Mouse (Mus musculus) kidney, embryonic 14.5 days (tissue): ENCODE measurements around the gene Ube4b. TPM values are rescaled to one million over a fixed set of nuclear protein-coding genes. Genes with fewer than 3 reads are reported as not detected.

Experiments used
- ATAC-seq: fragments of 200-750 bp; cut with Nextera tagmentation; 2 replicates; pipeline ENCODE4 v1.8.0; 2017; ENCODE audit warnings: moderate number of reproducible peaks, mild to moderate bottlenecking, moderate TSS enrichment, moderate library complexity; ENCODE audit not compliant: low FRiP score, low TSS enrichment
- H3K27ac ChIP-seq: fragments of 300-500 bp; sonication (generic); 2 replicates; pipeline ENCODE4 v1.5.1; 2014; ENCODE audit warnings: low read depth, mild to moderate bottlenecking, low read length, moderate library complexity, mixed read lengths
- H3K27me3 ChIP-seq: fragments of 300-500 bp; sonication (generic); 2 replicates; pipeline ENCODE4 v1.6.1; 2014; ENCODE audit warnings: mild to moderate bottlenecking, low read length; ENCODE audit not compliant: control insufficient read depth, insufficient read depth
- H3K36me3 ChIP-seq: fragments of 300-500 bp; sonication (generic); 2 replicates; pipeline ENCODE4 v1.6.1; 2014; ENCODE audit warnings: low read length, mixed read lengths; ENCODE audit not compliant: control insufficient read depth, insufficient read depth
- H3K4me1 ChIP-seq: fragments of 300-500 bp; sonication (generic); 2 replicates; pipeline ENCODE4 v1.6.1; 2014; ENCODE audit warnings: low read length, mixed read lengths; ENCODE audit not compliant: control insufficient read depth, insufficient read depth
- H3K4me2 ChIP-seq: fragments of 300-500 bp; sonication (generic); replicated peaks from 2 replicates; pipeline ENCODE4 v1.6.1; 2014; ENCODE audit warnings: low read depth, mild to moderate bottlenecking, low read length
- H3K4me3 ChIP-seq: fragments of 300-500 bp; sonication (generic); 2 replicates; pipeline ENCODE4 v1.5.1; 2014; ENCODE audit warnings: mild to moderate bottlenecking, low read length
- H3K9ac ChIP-seq: fragments of 300-500 bp; sonication (generic); 2 replicates; pipeline ENCODE4 v1.6.1; 2014; ENCODE audit warnings: low read depth, mild to moderate bottlenecking, low read length, moderate library complexity
- H3K9me3 ChIP-seq: fragments of 300-500 bp; sonication (generic); 2 replicates; pipeline ENCODE4 v1.6.1; 2016; ENCODE audit warnings: low read length; ENCODE audit not compliant: control insufficient read depth
- WGBS: fragments of 180-500 bp; shearing (Covaris S2); extraction: QIAGEN DNeasy Blood & Tissue Kit; methylation state at CpG from one replicate; pipeline ENCODE4 v1.1.7; 2014; 5-methylcytosine and 5-hydroxymethylcytosine counted together
- polyA plus RNA-seq: library from polyadenylated mRNA; unstranded; fragments of >200 nt; fragmentation: Nextera tagmentation; extraction: Ambion mirVana; gene quantifications from 2 replicates; pipeline ENCODE4 v1.2.1, GENCODE M21; 2014

The Ube4b gene
- polyA plus RNA-seq, 1 experiment from 2014 or later = 44.9 TPM

DNA sequence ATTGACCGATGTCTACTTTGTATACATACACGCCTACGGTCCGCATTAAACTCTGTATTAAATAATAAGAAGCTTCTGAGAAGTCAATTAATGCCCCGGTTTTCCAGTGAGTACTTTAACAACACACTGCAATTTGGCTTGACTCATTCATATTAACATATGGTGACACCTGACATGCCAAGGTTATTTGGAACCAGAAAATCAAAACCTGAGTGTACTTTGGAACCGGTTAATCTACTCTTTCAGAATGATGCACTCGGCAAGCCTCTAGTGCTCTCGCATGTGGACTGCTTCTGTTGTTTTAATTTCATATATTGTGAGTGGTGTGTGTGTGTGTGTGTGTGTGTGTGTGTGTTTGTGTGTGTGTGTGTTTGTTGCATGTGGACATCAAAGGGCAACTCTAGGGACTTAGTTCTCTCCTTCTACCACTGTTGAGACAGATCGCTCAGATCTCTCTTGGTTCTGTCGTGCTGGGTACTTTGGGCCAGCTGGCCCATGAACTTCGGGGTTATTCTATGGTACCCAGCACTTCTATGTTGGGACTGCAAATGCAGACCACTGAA is 112.2 kb downstream of the Ube4b start:
- Histone ChIP-seq H3K4me3 (no peak overlapping the region), H3K27me3 (no peaks in the 10 kb centered on the region), H3K4me2 (no peak overlapping the region), H3K36me3 (no peaks in the 10 kb centered on the region), H3K27ac (no peak overlapping the region), H3K4me1 (no peaks in the 10 kb centered on the region), H3K9ac (no peak overlapping the region), H3K9me3 (no peaks in the 10 kb centered on the region)
- no peak for ATAC-seq
- WGBS = 90% methylated on average over 11 of the region's 11 CpGs

DNA sequence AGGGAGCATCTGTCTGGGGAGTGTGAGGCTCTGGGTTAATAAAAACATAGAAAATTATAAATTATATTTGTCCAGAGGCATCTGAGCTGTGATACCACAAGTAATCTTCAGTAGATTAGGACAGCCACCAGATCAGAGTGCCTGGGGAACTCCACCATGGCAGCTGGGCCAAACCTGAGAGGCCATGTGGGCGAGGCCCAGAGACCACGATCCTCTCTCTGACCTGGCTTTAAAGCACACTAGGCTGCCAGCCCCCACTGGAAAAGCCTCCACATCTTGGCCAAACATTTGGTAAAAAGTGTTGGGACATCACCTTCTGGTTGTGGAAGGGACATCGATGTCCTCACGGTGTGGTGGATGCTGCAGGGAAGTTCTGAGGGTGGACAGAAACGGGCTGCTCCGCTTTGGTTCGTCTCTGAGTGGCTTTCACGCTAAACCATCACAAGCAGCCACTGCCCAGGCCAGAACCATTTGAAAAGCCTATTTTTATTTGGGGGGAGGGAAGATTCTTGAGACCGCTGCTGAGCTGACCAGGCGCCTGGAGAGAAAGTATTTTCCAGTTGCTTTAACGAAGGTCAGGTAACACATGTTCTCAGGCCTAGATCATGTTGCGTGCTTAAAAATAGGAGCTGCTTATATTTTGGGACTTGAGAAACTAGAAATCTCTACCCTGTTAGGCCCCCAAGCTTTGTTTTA is 112.8 kb downstream of the Ube4b start:
- Histone ChIP-seq H3K4me3 (no peak overlapping the region), H3K4me1 (no peaks in the 10 kb centered on the region), H3K4me2 (no peak overlapping the region), H3K9me3 (no peaks in the 10 kb centered on the region), H3K27ac (no peak overlapping the region), H3K9ac (no peak overlapping the region), H3K27me3 (no peaks in the 10 kb centered on the region), H3K36me3 (no peaks in the 10 kb centered on the region)
- ATAC-seq = no peak
- WGBS = 75% methylated on average over 12 of the region's 12 CpGs

DNA sequence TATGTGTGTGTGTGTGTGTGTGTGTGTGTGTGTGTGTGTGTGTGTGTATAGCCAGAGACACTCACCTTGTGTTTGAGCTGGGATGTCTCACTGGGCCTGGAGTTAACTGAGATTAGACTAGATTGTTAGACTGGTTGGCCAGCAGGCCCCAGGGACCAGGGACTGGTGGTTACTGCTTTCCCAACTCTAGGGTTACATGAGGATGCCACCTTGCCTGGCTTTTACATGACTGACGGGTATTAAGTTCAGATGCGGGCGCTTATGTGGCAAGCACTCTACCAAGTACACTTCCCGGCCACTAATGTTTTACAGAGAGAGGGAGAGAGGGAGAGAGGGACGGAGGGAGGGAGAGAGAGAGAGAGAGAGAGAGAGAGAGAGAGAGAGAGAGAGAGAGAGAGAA is 114.6 kb downstream of the Ube4b start:
- no peaks in the 10 kb centered on the region for H3K4me1 ChIP-seq
- no peak for ATAC-seq
- WGBS = 85% methylated on average over 5 of the region's 5 CpGs
- no peak overlapping the region for H3K9ac ChIP-seq
- H3K27ac ChIP-seq = no peak overlapping the region
- no peaks in the 10 kb centered on the region for H3K9me3 ChIP-seq
- no peak overlapping the region for H3K4me3 ChIP-seq
- H3K4me2 ChIP-seq = no peak overlapping the region
- no peaks in the 10 kb centered on the region for H3K27me3 ChIP-seq
- H3K36me3 ChIP-seq = no peaks in the 10 kb centered on the region

DNA sequence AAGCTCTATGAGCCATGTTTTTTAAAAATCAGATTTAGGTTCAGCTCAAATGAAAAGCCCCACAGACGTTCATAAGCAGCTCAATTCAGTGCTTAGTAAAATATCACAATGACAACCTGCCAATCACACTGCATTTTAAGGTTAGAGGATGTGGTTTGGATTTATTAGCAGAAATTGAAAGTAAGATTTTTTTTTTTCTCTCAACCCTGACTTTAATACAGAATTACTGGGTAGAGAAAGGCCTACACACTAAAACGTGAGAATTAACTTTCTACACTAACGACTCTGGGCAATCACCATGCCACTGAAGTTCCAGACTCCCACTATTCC is 118.1 kb downstream of the Ube4b start:
- H3K36me3 ChIP-seq = no peaks in the 10 kb centered on the region
- H3K27me3 ChIP-seq = no peaks in the 10 kb centered on the region
- peak overlapping the region; percentile 76 for H3K4me2 ChIP-seq
- H3K9ac ChIP-seq = peak overlapping the region; percentile 60; the same call in 1 of the 2 replicates
- no peak for ATAC-seq
- peak overlapping the region; percentile 81 for H3K27ac ChIP-seq
- peaks cover 13% of the 10 kb centered on the region; the same call in 1 of the 2 replicates for H3K4me1 ChIP-seq
- 56% methylated on average over 3 of the region's 3 CpGs for WGBS
- no peaks in the 10 kb centered on the region for H3K9me3 ChIP-seq
- peak overlapping the region; percentile 96 for H3K4me3 ChIP-seq

DNA sequence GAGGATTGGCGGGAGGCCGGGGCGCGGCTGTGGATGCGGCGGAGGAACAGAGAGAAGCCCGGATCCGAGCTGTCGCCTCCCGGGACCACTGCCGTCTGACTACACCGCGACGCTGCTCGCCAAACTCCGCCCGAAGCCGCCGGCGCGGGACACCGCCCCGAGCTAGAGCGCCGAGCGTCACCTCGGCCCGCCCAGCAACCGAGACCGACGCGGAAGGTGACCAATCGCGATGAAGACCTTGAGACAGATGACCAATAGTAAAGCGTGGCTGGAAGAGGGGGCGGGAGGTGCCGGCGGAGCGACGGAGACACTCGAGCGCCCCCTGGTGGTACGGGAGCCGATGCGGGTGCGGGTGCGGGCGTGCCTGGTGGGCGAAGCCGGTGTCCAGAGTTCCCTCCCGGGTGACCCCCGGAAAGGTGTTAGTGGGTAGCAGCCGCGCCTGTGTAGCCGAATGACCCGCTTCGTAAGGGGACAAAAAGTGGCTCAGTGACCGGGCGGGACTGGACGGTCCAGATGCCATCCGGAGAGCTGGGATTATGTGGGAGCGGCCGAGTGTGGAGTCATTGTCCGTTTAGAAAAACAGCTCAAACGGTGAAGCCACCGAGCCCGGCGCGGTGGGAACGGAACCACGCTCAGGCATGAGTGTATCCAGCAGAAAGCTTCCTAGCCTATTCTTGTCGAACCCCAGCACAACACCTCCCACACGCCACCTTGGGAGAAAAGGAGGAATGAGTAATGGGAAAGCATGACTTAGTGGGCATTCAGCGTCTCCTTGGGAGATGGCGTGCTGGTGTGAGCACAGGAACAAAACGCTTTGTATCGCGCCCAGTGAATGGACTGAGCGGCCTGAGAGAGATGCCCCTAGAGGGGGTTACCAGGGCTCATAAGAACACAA is 118.7 kb downstream of the Ube4b start, which contains the start of gene Kif1b:
Gene Kif1b (minus strand): TSS at position 98 of the 895 bp plus-strand sequence.
- WGBS = under 1% methylated on average over 79 of the region's 79 CpGs
- Histone ChIP-seq H3K9ac (peak within 1 kb of the TSS; percentile 93), H3K27ac (peak within 1 kb of the TSS; percentile 90), H3K27me3 (no peaks in the 10 kb centered on the region), H3K4me3 (peak within 1 kb of the TSS; percentile 96), H3K9me3 (no peaks in the 10 kb centered on the region), H3K4me1 (peaks cover 13% of the 10 kb centered on the region; the same call in 1 of the 2 replicates), H3K4me2 (peak within 1 kb of the TSS; percentile 76), H3K36me3 (no peaks in the 10 kb centered on the region)
- ATAC-seq = peak; percentile 99

DNA sequence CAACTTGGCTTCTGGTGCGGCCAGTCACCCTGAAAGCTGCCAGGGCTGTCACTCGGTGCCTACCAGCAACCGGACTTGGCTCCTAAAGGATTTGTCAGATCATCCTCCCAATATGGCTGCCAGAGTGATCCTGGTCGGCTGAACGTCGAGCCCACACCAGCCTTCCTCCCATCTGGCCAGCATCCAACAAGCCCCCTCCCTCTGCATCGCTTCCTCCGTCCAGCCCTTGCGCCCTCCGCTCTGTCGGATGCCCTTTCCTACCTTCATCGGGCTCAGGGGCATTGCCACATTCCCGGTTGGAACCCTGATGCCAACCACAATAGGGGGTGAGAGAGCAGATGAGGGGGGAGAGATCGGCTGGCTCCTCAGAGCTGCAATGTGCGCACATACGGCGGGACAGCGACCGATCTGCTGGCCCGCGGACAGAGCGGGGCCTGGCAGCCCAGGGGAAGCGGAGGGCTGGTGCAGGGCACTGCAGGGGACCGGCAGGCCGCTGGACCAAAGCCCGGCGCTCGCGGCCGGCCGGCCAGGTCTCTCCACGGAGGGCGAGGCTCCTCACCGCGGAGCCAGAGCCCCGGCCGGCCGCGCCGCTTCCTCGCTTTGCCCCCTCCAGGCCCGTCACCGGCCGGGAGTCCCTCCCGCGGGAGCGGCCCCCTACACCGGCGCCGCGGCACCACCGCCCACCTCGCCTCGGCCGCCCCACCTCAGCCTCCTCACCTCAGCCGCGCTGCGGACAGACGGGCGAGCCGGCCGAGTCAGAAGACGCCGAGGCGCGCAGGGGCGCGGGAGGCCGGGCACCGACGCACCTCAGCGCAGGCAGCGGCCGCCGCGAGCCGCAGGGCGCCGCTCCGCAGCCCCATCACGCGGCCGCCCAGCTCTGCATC is 119.6 kb downstream of the Ube4b start:
- peak overlapping the region; percentile 93 for H3K9ac ChIP-seq
- peak overlapping the region; percentile 70 for H3K4me2 ChIP-seq
- H3K27ac ChIP-seq = peak overlapping the region; percentile 90
- H3K4me3 ChIP-seq = peak overlapping the region; percentile 96
- WGBS = under 1% methylated on average over 51 of the region's 83 CpGs
- no peaks in the 10 kb centered on the region for H3K27me3 ChIP-seq
- no peaks in the 10 kb centered on the region for H3K36me3 ChIP-seq
- no peaks in the 10 kb centered on the region for H3K9me3 ChIP-seq
- peak; percentile 71 for ATAC-seq
- H3K4me1 ChIP-seq = peaks cover 16% of the 10 kb centered on the region; the same call in 1 of the 2 replicates

DNA sequence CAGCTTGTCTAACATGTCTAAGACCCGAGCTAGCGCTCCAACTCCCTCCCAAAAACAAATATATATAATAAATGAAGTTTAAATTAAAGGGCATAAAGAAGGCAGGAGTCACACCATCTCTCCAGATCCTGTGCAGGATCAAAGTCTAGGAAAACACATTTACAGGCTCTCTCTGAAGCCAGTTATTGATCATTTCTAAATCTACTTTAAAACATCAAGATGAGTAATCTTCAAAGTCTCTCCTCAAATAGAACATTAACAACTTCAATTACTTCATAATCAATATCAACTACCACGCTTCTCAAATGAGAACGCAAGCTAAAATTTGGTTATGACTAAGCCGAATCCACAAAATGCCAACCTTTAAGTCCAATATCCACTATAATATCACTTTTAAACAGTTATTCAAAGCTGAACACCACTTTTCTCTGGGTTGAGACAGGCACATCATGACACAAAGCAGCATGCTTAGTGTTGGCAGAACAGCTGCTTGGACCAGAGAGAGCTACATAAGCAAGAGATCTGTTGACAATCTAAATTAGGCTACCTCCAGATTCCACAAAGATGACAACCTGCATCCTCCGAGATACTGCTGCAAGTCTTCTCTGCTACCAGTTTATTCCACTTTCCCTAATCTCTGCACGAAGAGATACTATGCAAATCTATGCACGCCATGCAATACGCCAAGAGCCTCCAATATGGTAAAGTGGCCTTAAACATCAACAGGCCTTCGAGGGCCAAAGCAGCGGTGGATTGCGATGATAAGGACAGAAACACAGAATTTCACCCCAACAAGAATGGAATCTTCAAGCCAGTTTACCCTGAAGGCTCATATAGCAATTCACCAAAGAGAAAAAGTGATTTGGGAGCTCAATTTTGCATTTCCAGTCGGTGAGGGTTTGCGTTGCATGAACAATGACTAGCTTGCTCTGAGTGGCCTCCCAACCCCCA is 120.5 kb downstream of the Ube4b start:
- no peaks in the 10 kb centered on the region for H3K36me3 ChIP-seq
- H3K9ac ChIP-seq = peak overlapping the region; percentile 93
- peaks cover 20% of the 10 kb centered on the region; the same call in 1 of the 2 replicates for H3K4me1 ChIP-seq
- H3K9me3 ChIP-seq = no peaks in the 10 kb centered on the region
- peak overlapping the region; percentile 90 for H3K27ac ChIP-seq
- WGBS = 43% methylated on average over 14 of the region's 14 CpGs
- peak overlapping the region; percentile 96 for H3K4me3 ChIP-seq
- peak overlapping the region; percentile 70 for H3K4me2 ChIP-seq
- H3K27me3 ChIP-seq = no peaks in the 10 kb centered on the region
- ATAC-seq = no peak
